Mouse (Mus musculus): Measurements from ENCODE around the gene Sh3d21. TPM values are rescaled to one million over a fixed set of nuclear protein-coding genes. Genes with fewer than 3 reads are reported as not detected.

The Sh3d21 gene
- total RNA-seq, 4 experiments from 2014 or later, result 2.7 to 5.0 (median 4.3) TPM

- DNase-seq, result no peak
These were observed 17.9 kb downstream of the Sh3d21 start for GRCm38 (mm10) chr4:126145396-126145795.

- DNase-seq, result no peak
These were observed 22.3 kb downstream of the Sh3d21 start for GRCm38 (mm10) chr4:126141021-126141420.

GRCm38 (mm10) chr4:126137773-126138172 lies 25.5 kb downstream of the Sh3d21 start:
- no peak for DNase-seq

GRCm38 (mm10) chr4:126134639-126135038 lies 28.7 kb downstream of the Sh3d21 start:
- no peak for DNase-seq

- no peak for DNase-seq
These were observed 29.1 kb downstream of the Sh3d21 start for GRCm38 (mm10) chr4:126134236-126134635.

- no peak for DNase-seq
These were observed 30.5 kb downstream of the Sh3d21 start for GRCm38 (mm10) chr4:126132636-126133264.

GRCm38 (mm10) chr4:126131290-126132121 lies 31.8 kb downstream of the Sh3d21 start:
- peak; percentile 75 for DNase-seq

- no peak for DNase-seq
These were observed 32.8 kb downstream of the Sh3d21 start for GRCm38 (mm10) chr4:126130502-126130901.

- no peak for DNase-seq
These were observed 39.8 kb downstream of the Sh3d21 start for GRCm38 (mm10) chr4:126123309-126124040.

- no peak for DNase-seq
These were observed 42.8 kb downstream of the Sh3d21 start for GRCm38 (mm10) chr4:126120506-126120905.

GRCm38 (mm10) chr4:126120052-126120451 lies 43.2 kb downstream of the Sh3d21 start:
- DNase-seq, result no peak

- DNase-seq, result no peak
These were observed 44.2 kb downstream of the Sh3d21 start for GRCm38 (mm10) chr4:126119051-126119450.

GRCm38 (mm10) chr4:126118651-126119050 lies 44.6 kb downstream of the Sh3d21 start:
- DNase-seq, result no peak

GRCm38 (mm10) chr4:126117116-126117515 lies 46.2 kb downstream of the Sh3d21 start:
- no peak for DNase-seq

GRCm38 (mm10) chr4:126115871-126116521 lies 47.3 kb downstream of the Sh3d21 start:
- no peak for DNase-seq

- DNase-seq, result no peak
These were observed 47.9 kb downstream of the Sh3d21 start for GRCm38 (mm10) chr4:126115411-126115810.

GRCm38 (mm10) chr4:126113943-126114342 lies 49.3 kb downstream of the Sh3d21 start:
- no peak for DNase-seq

GRCm38 (mm10) chr4:126113243-126113642 lies 50.0 kb downstream of the Sh3d21 start:
- no peak for DNase-seq

GRCm38 (mm10) chr4:126111153-126111549 lies 52.1 kb downstream of the Sh3d21 start:
- no peak for DNase-seq

- peak; percentile 83 for DNase-seq
These were observed 52.7 kb downstream of the Sh3d21 start for GRCm38 (mm10) chr4:126110374-126111152.

GRCm38 (mm10) chr4:126109613-126110373 lies 53.5 kb downstream of the Sh3d21 start:
- peak; percentile 58 for DNase-seq
